Mouse (Mus musculus): ENCODE data around the gene Cacna1e.

GRCm38 (mm10) chr1:154500869-154501268, 383.4 kb downstream of the Cacna1e start:
- TF ChIP-seq CTCF (conservative IDR thresholded peaks at IDR 0.05; ENCODE audit: low read length) (no peak), POU5F1 (IDR thresholded peaks at IDR 0.05; ENCODE audit: borderline replicate concordance, low read length) (no peak), NANOG (IDR thresholded peaks at IDR 0.05; ENCODE audit: borderline replicate concordance, low read length) (no peak)
